Mouse (Mus musculus) fibroblast of lung, adult 2 months (primary cell): ENCODE data around the gene Birc5.

Experiments
- DNase-seq: peaks from one replicate; pipeline ENCODE4 v3.0.0-alpha.2; 2011; ENCODE audit warnings: low read depth

Birc5 gene

DNA sequence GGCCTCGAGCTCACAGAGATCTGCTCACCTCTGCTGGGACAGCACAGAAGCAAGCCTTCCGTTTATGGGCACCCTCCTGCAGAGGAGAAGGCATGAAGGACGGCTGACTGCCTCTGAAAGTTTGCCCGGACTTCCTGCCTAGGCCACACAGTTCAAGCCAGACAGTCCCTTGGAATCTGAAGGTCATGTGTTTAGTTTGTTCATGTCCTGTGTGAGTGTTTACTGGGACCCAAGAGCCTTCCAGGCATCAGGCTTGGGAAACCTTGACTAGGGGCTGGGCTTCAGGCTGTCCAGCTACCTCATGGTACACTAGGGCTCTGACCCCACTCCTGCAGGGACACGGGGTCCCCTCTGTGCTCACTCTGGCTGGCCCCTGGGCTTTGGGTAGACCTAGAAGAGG lies 36.9 kb downstream of the Birc5 start:
- DNase-seq: no peak

DNA sequence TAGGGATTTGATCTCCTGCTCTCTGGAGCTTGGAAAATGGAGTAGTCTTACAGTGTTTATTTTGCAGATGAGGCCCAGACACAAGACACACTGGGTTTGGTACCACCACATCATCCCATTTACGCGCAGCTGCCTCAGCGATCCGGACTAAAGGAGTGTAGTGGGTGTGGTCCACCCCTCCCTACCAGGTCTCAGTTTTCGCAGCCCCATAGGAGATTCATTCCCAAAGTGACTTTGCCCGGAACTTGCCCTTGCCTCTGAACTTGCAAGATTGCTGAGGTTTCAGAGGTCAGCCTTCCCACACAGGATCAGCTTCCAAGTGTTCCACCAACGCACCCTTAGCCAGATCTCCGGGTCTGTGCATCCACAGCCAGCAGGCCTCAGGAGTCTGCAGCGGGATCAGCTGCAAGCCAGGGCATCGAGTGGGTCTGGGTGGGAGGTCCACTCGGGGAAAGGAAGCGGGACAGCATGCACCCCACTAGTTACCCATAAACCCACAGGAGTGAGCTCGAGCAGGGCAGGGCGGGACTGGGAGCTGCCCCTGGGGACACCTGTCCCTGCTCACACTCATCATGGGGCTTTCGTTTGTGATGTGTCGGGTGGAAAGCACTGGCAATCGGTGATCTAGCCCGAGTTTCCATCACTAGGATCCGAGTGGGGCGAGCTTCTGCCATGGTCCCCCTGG lies 39.3 kb downstream of the Birc5 start:
- no peak for DNase-seq

DNA sequence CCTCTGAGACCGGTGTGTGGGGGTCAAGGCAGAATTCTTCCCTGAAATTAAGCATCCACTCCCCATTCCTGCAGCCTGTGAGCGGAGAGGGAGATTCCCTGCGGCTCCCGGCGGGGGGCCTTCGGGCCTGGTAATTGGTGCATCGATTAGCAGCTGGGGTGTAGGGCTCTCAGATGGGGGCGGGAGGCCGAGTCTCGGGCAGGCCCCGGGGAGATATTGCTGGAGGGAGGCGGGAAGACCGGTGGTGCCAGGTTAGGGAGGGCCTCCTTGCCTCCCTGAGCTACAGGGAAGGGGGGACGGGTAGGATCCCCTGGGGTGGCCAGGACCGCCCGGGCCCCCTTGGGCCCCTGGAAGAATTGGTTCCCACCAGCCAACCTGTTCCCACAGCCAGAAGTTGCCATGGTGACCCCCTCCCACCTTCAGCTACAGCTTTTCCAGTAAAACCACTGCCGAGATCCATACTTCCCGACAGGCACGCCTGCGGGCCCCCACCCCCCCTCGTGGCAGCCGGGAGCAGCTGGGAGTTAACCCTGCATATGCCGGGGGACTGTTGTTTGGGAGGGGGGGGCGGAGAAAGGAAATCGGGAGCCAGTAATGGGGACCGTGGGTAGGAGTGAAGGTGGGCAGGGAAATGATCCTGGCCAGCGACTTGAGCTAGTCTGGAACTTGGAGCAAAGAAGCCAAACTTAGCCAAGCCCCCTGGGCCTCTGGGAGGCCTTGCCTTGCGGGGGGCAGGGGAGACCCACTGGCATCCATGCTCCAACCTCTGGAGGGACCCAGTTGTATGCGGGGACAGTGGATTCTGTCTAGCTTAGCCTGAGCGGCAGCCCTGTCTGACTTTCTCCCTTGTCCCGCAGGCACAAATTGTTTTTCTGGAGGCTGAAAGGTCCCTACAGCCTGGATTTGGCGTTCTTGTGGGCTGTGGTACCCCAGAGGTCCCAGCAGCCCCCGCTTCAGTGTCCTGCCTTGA lies 40.1 kb downstream of the Birc5 start:
- DNase-seq: no peak

DNA sequence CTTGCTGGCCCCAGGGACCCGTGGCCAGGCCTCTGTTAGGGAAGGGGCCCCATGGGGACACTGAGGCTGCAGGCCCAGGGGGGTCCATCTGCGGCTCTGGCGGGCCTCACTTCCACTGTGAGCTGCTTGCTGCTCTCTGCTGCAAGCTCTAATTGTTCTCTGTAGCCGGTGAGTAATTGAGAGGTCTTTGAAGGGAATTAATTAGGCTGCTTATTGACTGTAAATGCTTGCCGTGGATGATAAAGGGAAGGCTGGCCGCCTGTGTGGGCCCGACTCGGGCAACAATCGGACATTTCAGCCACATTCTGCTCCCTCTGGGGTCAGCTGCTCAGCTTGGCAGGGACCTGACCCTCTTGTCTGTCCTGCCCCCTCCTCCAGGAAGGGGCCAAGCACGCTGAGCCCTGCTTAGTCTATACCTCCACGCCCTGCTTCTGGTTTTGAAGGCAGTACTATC lies 40.9 kb downstream of the Birc5 start:
- no peak for DNase-seq

DNA sequence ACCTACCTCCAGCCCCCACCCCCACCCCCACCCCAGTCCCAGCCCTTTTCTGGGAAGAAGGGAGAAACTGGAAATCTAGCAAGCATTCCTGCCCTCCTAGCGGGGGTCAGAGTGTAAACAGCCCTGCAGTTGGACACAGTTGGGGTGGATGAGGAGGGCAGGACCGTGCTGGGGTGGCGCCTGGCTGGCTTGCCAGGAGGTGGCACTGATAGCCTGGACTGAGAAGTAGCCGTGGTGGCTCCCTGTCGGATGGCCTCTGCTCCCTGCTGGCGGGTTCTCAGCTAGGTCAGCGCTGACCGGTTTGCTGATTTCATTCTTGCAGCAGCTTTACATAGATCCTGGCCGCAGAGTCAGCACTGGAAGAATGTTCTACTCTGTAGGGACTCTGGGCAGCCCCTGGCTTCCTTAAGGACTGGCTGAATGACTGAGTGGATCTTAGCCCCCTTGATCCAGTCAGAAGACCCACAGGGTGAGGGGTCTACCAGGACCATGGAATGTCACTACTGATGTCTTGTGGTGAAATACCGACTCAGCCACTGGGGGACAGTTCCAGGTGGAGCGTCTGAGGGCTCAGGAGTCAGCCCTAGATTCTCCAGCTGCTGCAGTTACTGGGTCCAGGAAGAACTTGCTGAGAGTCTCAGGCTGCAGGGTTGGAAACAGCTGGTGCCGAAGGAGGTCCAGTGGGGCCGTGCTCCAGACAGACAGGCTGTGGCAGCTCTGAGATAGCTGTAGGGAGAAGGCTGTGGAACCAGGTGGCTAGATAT lies 41.6 kb downstream of the Birc5 start:
- DNase-seq: no peak

DNA sequence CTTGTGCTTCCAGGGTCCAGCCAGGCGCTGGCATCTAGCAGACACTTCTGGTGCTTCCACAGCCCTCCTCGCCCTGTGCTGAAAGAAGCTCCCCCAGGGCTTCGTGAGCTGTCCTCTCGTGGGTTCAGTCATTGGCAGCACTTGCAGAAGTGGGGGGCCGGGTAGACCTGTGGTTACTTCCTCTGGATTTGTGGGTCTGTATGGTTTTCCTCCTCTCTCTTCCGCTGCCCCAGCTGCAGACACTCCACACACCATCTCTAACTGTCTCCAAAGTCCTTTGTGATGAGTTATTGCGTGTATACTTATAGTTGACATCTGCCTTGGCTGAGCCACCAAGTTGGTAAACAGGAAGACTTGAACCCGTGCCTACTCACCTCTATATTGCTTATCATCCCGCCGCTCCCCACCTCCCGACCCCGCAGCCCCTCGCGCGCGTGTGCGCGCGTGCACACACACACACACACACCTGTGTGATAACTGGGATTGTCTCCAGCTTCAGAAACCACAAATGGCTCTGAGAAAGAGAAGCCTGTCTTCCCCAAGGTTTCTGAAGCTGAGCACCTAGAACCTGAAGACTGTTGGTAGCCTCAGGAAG lies 42.6 kb downstream of the Birc5 start:
- DNase-seq: no peak

DNA sequence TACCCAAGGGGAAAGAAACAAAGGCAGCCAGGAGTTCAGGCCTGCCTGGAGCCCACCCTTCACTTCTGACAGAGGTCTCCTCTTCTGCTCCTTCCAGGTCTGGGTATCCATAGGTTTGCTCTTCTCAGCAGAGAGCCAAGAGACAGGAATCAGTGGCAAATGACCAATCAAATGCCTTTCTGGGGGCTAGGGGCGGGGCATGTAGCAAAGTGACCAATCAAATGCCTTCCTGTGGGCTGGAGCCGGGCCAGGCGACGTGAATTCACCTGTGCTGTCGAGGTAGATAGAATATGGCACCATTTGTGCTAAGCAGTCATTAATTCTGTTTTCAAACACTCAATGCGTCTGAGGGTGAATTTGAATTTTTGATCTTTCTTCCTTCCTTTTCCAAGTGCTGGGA lies 43.1 kb downstream of the Birc5 start:
- no peak for DNase-seq

DNA sequence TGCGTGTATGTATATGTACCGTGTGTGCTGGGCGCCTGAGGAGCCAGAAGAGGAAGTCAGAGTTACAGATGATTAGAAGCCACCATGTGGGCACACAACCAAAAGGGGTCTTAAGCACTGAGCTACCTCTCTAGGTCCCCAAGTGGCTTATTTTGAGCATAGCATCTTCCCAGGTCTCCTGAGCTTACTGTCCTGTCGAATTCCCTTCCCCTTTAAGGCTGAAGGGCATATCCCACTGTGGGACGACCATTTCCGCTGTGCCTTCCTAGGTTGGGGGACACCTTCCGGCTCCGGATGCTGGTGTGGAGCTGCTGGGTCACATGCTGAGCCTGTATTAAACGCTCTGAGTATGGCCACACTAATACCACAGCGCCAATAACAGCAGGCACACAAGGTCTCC lies 45.6 kb downstream of the Birc5 start:
- no peak for DNase-seq

DNA sequence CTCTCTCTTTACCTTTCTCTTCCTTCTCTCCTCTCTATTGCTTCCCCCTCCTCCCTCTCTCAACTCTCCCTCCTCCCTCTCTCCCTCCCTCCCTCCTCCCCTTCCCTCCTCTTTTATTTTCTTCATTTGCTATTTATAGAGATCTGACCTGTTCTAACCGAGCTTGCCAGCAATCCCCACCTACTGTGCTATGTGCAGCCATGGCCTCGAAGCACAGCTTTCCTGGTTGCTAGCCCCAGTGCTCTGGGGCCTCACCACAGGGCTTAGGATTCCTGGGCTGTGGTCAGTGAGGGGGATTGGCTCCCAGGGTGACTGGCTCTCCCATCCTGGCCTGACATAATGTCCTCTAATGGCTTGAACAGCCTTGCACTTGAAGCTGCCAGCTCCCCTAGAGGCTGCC lies 47.5 kb downstream of the Birc5 start:
- no peak for DNase-seq

DNA sequence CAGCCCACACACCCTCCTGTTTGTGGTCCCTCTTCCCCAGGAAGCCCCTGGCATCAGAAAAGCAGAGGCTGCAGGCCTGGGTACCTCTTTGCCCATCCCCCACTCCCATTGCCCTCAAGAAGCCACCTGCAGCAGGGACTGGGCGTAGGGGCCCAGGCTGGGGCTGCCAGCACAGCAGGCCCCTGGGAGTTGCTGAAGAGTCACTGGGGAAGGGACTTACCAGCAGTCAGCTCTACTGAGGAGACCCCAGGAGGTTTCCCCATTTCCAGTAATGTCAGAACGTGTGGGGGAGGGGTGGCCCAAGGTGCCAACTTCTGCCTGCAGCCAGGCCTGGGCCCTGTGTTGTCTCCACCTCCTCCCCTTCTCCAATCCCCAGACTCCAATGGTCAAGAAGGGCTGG lies 53.2 kb downstream of the Birc5 start:
- no peak for DNase-seq

DNA sequence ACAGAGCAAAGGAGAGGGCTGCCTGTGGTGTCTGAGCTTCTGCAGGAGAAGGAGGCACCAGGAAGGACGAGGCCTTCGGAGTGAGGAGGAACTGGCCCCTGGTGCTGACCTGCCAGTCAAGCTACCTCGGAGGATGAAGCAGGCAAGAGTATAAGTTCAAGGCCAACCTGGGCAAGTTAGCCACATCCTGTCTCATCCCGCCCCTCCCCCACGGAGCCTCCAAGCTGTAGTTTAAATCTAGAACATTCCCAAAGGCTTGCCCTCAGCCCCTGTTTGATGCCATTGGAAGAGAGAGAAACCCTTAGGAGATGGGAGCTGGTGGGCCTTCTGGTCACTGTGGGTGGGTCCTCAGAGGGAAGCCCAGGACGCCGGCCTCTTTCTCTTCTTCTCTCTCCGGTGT lies 55.4 kb downstream of the Birc5 start:
- no peak for DNase-seq
